Mouse (Mus musculus): Measurements from ENCODE around the gene Csnk1g2. TPM values are rescaled to one million over a fixed set of nuclear protein-coding genes. Genes with fewer than 3 reads are reported as not detected.
A peak's percentile ranks its signal among the peaks of the same experiment; 100 is the strongest.
"Not testable (repeated sequence)": the region's sequence is repeated elsewhere in the genome, so short reads cannot be mapped to it uniquely, and the experiment has no call there.

Csnk1g2 gene
- total RNA-seq, 2 experiments from 2014 or later = 169 to 173 TPM

- DNase-seq (ENCODE audit: low spot score in 2 of 2) = peak; percentile 96 to 98
These were observed 538 bp upstream of the Csnk1g2 start for GRCm38 (mm10) chr10:80621940-80622660.

GRCm38 (mm10) chr10:80623457-80624191, 986 bp downstream of the Csnk1g2 start:
- peak in 1 of 2 experiments; percentile 45 for DNase-seq (ENCODE audit: low spot score in 2 of 2)

- no peak for DNase-seq (ENCODE audit: low spot score in 2 of 2)
These were observed 3.1 kb downstream of the Csnk1g2 start for GRCm38 (mm10) chr10:80625764-80626163.

- no peak for DNase-seq (ENCODE audit: low spot score in 2 of 2)
These were observed 5.0 kb downstream of the Csnk1g2 start for GRCm38 (mm10) chr10:80627685-80628084.

GRCm38 (mm10) chr10:80628925-80629324, 6.3 kb downstream of the Csnk1g2 start:
- DNase-seq (ENCODE audit: low spot score in 2 of 2) = no peak

- DNase-seq (ENCODE audit: low spot score in 2 of 2) = no peak
These were observed 12.7 kb downstream of the Csnk1g2 start for GRCm38 (mm10) chr10:80635345-80635744.

DNA sequence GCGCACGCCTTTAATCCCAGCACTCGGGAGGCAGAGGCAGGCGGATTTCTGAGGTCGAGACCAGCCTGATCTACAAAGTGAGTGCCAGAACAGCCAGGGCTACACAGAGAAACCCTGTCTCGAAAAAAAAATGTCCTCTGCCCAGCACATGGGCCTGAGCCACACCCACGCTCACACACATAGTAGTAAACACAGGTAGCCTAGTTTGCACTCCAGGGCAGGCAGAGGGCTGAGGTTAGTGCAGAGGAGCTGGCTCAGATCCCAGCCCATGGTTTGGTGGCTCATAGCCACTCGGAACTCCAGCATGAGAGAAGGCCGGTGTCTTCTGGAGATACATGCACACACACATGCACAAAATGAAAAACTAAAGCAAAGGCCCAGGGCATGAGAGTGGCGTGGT, 24.3 kb downstream of the Csnk1g2 start:
- DNase-seq (ENCODE audit: low spot score in 2 of 2) = no peak

DNA sequence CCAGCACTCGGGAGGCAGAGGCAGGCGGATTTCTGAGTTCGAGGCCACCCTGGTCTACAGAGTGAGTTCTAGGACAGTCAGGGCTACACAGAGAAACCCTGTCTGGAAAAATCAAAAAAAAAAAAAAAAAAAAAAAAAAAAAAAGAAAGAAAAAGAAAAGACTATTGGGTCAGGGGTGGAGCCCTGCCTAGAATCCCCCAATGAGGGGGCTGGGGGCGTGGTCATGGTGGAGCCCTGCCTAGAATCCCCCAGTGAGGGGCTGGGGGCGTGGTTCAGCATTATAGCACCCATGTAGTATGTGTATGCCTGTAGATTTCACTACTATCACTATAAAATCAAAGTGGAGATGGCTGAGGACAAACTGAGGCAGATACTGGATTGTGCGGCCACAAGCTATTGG, 27.3 kb downstream of the Csnk1g2 start:
- not testable (repeated sequence) for DNase-seq (ENCODE audit: low spot score in 2 of 2)

GRCm38 (mm10) chr10:80650392-80650791, 27.8 kb downstream of the Csnk1g2 start:
- DNase-seq (ENCODE audit: low spot score in 2 of 2) = no peak

- DNase-seq (ENCODE audit: low spot score in 2 of 2) = no peak
These were observed 30.6 kb downstream of the Csnk1g2 start for GRCm38 (mm10) chr10:80653156-80653720.

- no peak for DNase-seq (ENCODE audit: low spot score in 2 of 2)
These were observed 32.2 kb downstream of the Csnk1g2 start for GRCm38 (mm10) chr10:80654866-80655265.

GRCm38 (mm10) chr10:80655406-80656129, 32.9 kb downstream of the Csnk1g2 start:
- DNase-seq (ENCODE audit: low spot score in 2 of 2) = no peak

GRCm38 (mm10) chr10:80656130-80656862, 33.7 kb downstream of the Csnk1g2 start:
- DNase-seq (ENCODE audit: low spot score in 2 of 2) = peak; percentile 94 to 95

- no peak for DNase-seq (ENCODE audit: low spot score in 2 of 2)
These were observed 34.4 kb downstream of the Csnk1g2 start, which contains the start of gene Btbd2 for GRCm38 (mm10) chr10:80656863-80657623. Gene Btbd2, minus strand, starts transcription at chr10:80657071.

- DNase-seq (ENCODE audit: low spot score in 2 of 2) = no peak
These were observed 35.7 kb downstream of the Csnk1g2 start for GRCm38 (mm10) chr10:80658194-80658840.

GRCm38 (mm10) chr10:80658841-80659202, 36.2 kb downstream of the Csnk1g2 start:
- DNase-seq (ENCODE audit: low spot score in 2 of 2) = no peak

DNA sequence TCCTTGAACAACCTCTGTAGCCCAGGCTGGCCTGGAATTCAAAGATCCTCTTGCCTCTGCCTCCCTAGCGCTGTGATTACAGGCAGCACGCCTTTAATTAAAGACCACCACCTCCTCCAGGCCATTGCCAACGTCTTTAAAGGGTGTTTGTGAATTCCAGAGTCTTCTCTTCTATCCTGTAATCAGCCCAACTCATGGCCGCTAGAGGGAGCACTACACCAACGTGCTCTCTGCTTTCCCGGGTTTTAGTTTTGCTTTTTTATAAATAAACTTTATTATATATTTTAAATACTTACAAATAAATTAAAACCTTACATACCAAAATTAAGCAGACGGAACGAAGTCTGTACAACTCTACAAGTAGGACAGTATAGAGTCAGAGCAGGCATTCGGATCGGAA, 36.6 kb downstream of the Csnk1g2 start:
- DNase-seq (ENCODE audit: low spot score in 2 of 2) = peak; percentile 46 to 56

DNA sequence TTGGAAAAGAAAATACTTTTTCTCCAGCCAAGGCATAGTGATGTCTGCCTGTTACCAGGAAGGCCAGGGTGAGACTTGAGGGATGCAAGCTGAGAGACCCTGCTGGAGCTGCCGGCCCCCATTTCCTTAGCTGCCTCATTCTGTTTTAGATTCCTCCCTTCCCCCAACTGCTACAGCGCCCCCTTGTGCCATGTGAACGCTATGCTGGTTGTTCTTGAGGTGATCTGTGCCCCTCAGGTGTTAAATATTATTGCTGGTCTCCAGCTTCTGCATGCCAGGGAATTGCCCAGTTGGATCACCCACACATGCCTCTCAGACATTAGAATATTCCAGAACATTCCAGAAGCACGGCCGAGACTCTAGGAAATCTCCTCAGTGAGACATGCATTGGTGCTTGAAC, 38.5 kb downstream of the Csnk1g2 start:
- no peak for DNase-seq (ENCODE audit: low spot score in 2 of 2)

DNA sequence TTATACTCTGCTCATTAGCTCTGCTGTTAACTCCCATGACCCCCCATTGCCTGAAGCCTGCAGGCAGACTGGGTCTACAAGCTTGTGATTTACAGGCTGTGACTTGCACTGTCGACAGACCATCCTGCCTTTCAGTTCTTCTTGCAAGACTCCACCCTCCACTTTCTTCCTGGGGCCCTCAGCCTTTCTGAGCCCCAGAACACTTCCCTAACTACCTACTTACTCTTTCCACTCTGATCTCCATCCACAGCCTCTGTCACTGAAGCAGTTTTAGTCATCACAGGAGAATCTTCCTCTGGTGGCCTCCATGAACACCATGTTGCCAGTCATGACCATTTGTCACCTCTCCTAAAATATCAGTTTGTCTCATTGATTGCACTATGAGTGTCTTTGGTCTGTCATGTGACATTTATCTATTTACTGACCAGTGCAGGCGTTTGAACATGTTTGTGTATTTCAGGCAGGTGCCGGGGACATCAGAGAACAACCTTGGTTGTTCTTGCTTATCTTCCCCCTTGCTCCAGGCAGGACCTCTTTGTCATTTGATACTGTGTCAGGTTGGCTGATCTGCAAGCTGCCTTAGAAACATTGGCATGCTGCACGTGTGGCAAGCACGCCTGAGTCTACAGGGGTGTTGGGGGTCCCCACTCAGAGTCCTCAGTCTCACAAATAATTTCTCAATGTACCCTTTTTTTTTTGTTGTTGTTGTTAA, 41.0 kb downstream of the Csnk1g2 start:
- no peak for DNase-seq (ENCODE audit: low spot score in 2 of 2)
